Comparison of ENCODE assay signal across 35 mouse cellular contexts in the genomic region with DNA sequence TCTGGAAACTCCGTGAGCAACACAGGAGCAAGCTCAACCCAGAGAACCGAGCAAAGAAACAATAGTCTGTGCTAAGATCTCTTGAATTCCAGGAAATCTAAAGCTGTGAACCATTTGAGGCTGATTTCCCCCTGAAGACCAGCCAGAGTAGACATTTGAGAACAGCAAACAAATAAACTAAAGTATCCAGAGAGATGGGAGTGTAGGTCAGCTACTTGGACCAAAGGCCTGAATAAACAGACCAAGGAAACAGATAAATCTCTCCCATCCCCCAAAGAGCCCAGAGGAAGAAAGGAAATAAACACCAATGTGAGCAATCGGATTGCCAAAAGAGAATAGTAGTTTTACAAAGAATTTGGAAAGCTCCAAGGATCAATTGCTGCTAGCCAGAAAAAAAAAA. TPM values are rescaled to one million over a fixed set of nuclear protein-coding genes. Genes with fewer than 3 reads are reported as not detected.
DNase-seq lines count a peak whose midpoint lies in the region; ATAC-seq and TF ChIP-seq lines count a peak whose summit lies in the region.
"Had no signal": no experiment of that assay in that cellular context is flagged by ENCODE, and none has a peak within 500 bp of the region (broad histone marks: within the 10 kb centered on the region; RNA-seq: fewer than 3 reads in every experiment).

No protein-coding gene starts in this region.

- no peaks in the 10 kb centered on the region for H3K27me3 ChIP-seq in limb, embryonic 14.5 days (ENCODE audit: control insufficient read depth, insufficient read depth, low read length)
- H3K27me3 ChIP-seq in limb, embryonic 10.5 days (ENCODE audit: low read depth, poor library complexity, severe bottlenecking): no peaks in the 10 kb centered on the region
- H3K27me3 ChIP-seq: CH12.LX; embryonic facial prominence, embryonic 13.5 days; hindbrain, embryonic 12.5 days; intestine, embryonic 15.5 days had no signal

- TF ChIP-seq POLR2A in limb, embryonic 14.5 days (IDR thresholded peaks at IDR 0.05; ENCODE audit: borderline replicate concordance, extremely low read depth, insufficient read depth, insufficient read length): no peak
- no peak for TF ChIP-seq POLR2A in brain, embryonic 14.5 days (IDR thresholded peaks at IDR 0.05; ENCODE audit: borderline replicate concordance, extremely low read depth, insufficient read depth, insufficient read length, poor library complexity, severe bottlenecking)

- no peak overlapping the region for H3K4me2 ChIP-seq in limb, embryonic 14.5 days (replicated peaks; ENCODE audit: low read depth, low read length, severe bottlenecking)
- H3K4me2 ChIP-seq: embryonic facial prominence, embryonic 13.5 days; hindbrain, embryonic 12.5 days; intestine, embryonic 15.5 days; liver, embryonic 11.5 days had no signal

- no peaks in the 10 kb centered on the region for H3K9me3 ChIP-seq in limb, embryonic 14.5 days (ENCODE audit: control insufficient read depth, low read length)
- no peaks in the 10 kb centered on the region for H3K9me3 ChIP-seq in limb, embryonic 10.5 days (replicated peaks)
- H3K9me3 ChIP-seq: embryonic facial prominence, embryonic 13.5 days; hindbrain, embryonic 12.5 days; intestine, embryonic 15.5 days had no signal

- no peaks in the 10 kb centered on the region for H3K4me1 ChIP-seq in limb, embryonic 14.5 days (ENCODE audit: control insufficient read depth, insufficient read depth, low read length)
- H3K4me1 ChIP-seq in limb, embryonic 10.5 days: no peaks in the 10 kb centered on the region
- H3K4me1 ChIP-seq: embryonic facial prominence, embryonic 13.5 days; hindbrain, embryonic 12.5 days; intestine, embryonic 15.5 days had no signal

- TF ChIP-seq CTCF in brain, embryonic 14.5 days (IDR thresholded peaks at IDR 0.05; ENCODE audit: borderline replicate concordance, extremely low read depth, insufficient read depth, insufficient read length): no peak

- H3K27ac ChIP-seq in limb, embryonic 14.5 days (replicated peaks; ENCODE audit: low read depth, low read length): no peak overlapping the region
- H3K27ac ChIP-seq in limb, embryonic 10.5 days: no peak overlapping the region
- H3K27ac ChIP-seq: embryonic facial prominence, embryonic 13.5 days; hindbrain, embryonic 12.5 days; hindbrain, postnatal 0 days; intestine, embryonic 15.5 days; stomach, postnatal 0 days had no signal

- WGBS in limb, embryonic 14.5 days: 61% methylated on average over 3 of the region's 3 CpGs
- 72% methylated on average over 3 of the region's 3 CpGs for WGBS in limb, embryonic 10.5 days

- H3K9ac ChIP-seq in limb, embryonic 14.5 days (ENCODE audit: low read depth, low read length, severe bottlenecking): no peak overlapping the region
- H3K9ac ChIP-seq: embryonic facial prominence, embryonic 13.5 days; forebrain, postnatal 0 days; hindbrain, embryonic 12.5 days; intestine, embryonic 15.5 days had no signal

- no peaks in the 10 kb centered on the region for H3K36me3 ChIP-seq in limb, embryonic 14.5 days (ENCODE audit: control insufficient read depth, insufficient read depth, low read length)
- H3K36me3 ChIP-seq in limb, embryonic 10.5 days: no peaks in the 10 kb centered on the region
- H3K36me3 ChIP-seq: embryonic facial prominence, embryonic 13.5 days; hindbrain, embryonic 12.5 days; intestine, embryonic 15.5 days had no signal

- ATAC-seq in limb, embryonic 14.5 days (ENCODE audit: low FRiP score, low read depth): no peak
- ATAC-seq: activated CD4-positive, CD25-positive, alpha-beta regulatory T cell, adult 4 months; forebrain, postnatal 0 days; hindbrain, postnatal 0 days; intestine, embryonic 15.5 days; lung, postnatal 0 days had no signal

- DNase-seq in embryo, embryonic 10.5 days (ENCODE audit: low spot score): peak; percentile 7
- no peak for DNase-seq in embryo, embryonic 10 days (ENCODE audit: low spot score)
- peak; percentile 5 for DNase-seq in kidney, adult 9 months
- DNase-seq in kidney, adult 11 months: no peak
- DNase-seq in limb, embryonic 14.5 days (ENCODE audit: low spot score): peak; percentile 22
- no peak for DNase-seq in limb, embryonic 10.5 days (ENCODE audit: low spot score)
- DNase-seq in brain, embryonic 14.5 days (ENCODE audit: low read depth): peak; percentile 9
- no peak for DNase-seq in cerebellum, adult 11 months
- DNase-seq: adrenal gland, adult 2 months; adrenal gland, postnatal 36 days; cerebellum, adult 8-10 months; cerebellum, postnatal 25 days; forebrain, postnatal 0 days; heart, postnatal 36 days; layer of hippocampus, postnatal 36 days; left cerebral cortex, postnatal 4 days; midbrain, embryonic 14.5 days; thymus, adult 18-20 months; thymus, postnatal 25 days had no signal

- no peak overlapping the region for H3K4me3 ChIP-seq in limb, embryonic 14.5 days (replicated peaks; ENCODE audit: low read length)
- no peak overlapping the region for H3K4me3 ChIP-seq in limb, embryonic 10.5 days
- H3K4me3 ChIP-seq: embryonic facial prominence, embryonic 13.5 days; erythroblast, embryonic 14.5 days; hindbrain, embryonic 12.5 days; intestine, embryonic 15.5 days had no signal

RNA-seq across cellular contexts. Expression of gene Adh6b, which starts 5.5 kb away (rescaled TPM):
- 0.65 and 0.68 TPM in 2 replicates for polyA plus RNA-seq in limb, embryonic 14.5 days (2012; rRNA removed)
- 1.6 TPM in 2 replicates for polyA plus RNA-seq in limb, embryonic 14.5 days (2014; fragmentation: Nextera tagmentation; extraction: Ambion mirVana)
- 0.81 and 1.2 TPM in 2 replicates for polyA plus RNA-seq in limb, embryonic 10.5 days (2016; fragmentation: Nextera tagmentation; extraction: Ambion mirVana)
- polyA plus RNA-seq in brain, embryonic 14.5 days (2012; rRNA removed): 0.15 and 0.27 TPM in 2 replicates
- polyA plus RNA-seq: activated CD4-positive, CD25-positive, alpha-beta regulatory T cell, adult 4 months; adrenal gland, adult 2 months; C2C12; erythroblast, embryonic 14.5 days; forebrain, postnatal 0 days; large intestine, adult 2 months; midbrain, embryonic 14.5 days; spleen, adult 2 months had no signal

RNA-seq across cellular contexts. Expression of gene Adh6a, which starts 34.0 kb away (rescaled TPM):
- not detected in 2 replicates for polyA plus RNA-seq in limb, embryonic 14.5 days (2012; rRNA removed)
- 0.28 TPM in 1 of 2 replicates, not detected in the other for polyA plus RNA-seq in limb, embryonic 14.5 days (2014; fragmentation: Nextera tagmentation; extraction: Ambion mirVana)
- polyA plus RNA-seq in limb, embryonic 10.5 days (2016; fragmentation: Nextera tagmentation; extraction: Ambion mirVana): not detected in 2 replicates
- polyA plus RNA-seq in brain, embryonic 14.5 days (2012; rRNA removed): 0.03 TPM in 1 of 2 replicates, not detected in the other
- polyA plus RNA-seq: activated CD4-positive, CD25-positive, alpha-beta regulatory T cell, adult 4 months; adrenal gland, adult 2 months; C2C12; embryonic facial prominence, embryonic 13.5 days; erythroblast, embryonic 14.5 days; forebrain, embryonic 11.5 days; forebrain, postnatal 0 days; heart, embryonic 14.5 days; hindbrain, embryonic 12.5 days; hindbrain, postnatal 0 days; liver, embryonic 11.5 days; liver, embryonic 16.5 days; midbrain, embryonic 14.5 days; spleen, adult 2 months had no signal

Comparison
In these comparisons a context has a peak if more than half of its experiments do, and no peak if none do; other contexts are left out.
1. DNase-seq: peak in embryo, embryonic 10.5 days (single experiment), kidney, adult 9 months (single experiment), limb, embryonic 14.5 days (single experiment) and brain, embryonic 14.5 days (single experiment); none in embryo, embryonic 10 days (single experiment), kidney, adult 11 months (single experiment), limb, embryonic 10.5 days (single experiment) and cerebellum, adult 11 months (single experiment).